Mouse (Mus musculus) liver, postnatal 0 days (tissue): ENCODE data around the gene Zp3r.

Source experiments
- CTCF ChIP-seq: sonication (generic); IDR thresholded peaks from 2 replicates; pipeline ENCODE4 v1.5.1; 2016; ENCODE audit warnings: antibody characterized with exemption, low read depth
- EP300 ChIP-seq: IDR thresholded peaks from 2 replicates; pipeline ENCODE4 v1.6.1; 2016; ENCODE audit warnings: antibody characterized with exemption, low read depth, mild to moderate bottlenecking

DNA sequence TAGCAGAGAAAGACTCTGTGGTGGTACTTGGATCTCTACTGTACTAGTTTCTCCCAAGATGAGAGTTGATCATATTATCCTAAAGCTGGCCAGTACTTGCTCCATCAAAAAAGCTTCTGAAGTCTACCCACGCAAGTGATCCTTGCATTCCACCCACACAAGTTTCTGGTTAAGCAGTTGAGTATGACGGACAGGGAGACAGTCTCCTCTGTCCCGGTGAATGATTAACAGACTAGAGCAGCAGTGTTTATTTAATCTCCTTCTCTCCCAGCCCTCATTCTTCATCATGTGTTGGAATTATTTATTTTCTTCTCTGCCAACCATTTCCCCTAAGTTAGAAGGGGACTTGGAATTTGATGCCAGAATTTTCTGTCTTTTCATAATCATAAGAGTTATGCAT, 32.0 kb upstream of the Zp3r start, which contains the start of gene C4bp:
- TF ChIP-seq CTCF: no peak
- no peak for TF ChIP-seq EP300
